Mouse (Mus musculus) neutrophil, adult 83 days (primary cell): ENCODE results near the gene Znrd1as. TPM values are rescaled to one million over a fixed set of nuclear protein-coding genes. Genes with fewer than 3 reads are reported as not detected.

Experiments used
- total RNA-seq, 2 experiments: library from RNA; stranded (reverse); gene quantifications; one replicate each; pipeline ENCODE4 v1.2.4; 2023

Znrd1as gene
- total RNA-seq, result 1 to 10 TPM; 1.6 to 1.9 TPM

DNA sequence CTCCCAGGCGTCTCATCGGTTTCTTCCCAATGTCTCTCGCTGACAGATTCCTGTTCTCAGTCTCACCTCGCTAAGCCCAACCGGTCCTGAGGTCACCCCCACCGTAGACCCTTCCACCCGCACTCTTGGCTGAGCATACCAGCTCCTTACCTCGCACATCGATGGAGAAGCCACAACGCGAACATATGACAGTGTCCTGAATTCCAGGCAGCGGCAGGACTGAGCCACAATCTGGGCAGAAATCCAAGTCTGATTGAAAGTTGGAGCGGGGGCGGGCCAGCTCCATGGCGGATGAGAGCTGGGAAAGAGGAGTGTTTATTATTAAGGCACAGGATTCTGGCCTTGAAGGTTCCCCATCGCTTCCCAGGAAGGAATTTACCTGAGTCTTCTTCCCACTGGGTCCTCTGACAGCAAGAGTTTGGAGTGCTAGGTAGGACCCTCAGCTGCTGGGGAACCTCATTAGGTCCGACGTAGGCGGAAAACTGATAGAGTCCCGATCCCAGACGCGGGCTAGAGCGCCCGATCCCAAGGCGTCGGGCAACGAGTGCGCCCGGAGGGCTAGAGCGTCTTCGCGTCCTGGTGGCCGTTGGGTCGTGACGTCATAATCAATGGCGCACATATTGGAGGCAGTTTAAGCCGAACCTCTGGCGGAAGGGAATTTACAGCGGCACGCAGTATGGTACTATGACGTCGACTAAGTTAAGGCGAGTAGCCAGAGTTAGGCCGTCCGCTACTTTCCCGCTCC lies at the start of gene Znrd1as, which contains the start of gene Znrd1:
Gene Znrd1as, plus strand, starts transcription at position 594 of the 745 bp plus-strand sequence.
Gene Znrd1, minus strand, starts transcription at position 561 of the 745 bp plus-strand sequence.

DNA sequence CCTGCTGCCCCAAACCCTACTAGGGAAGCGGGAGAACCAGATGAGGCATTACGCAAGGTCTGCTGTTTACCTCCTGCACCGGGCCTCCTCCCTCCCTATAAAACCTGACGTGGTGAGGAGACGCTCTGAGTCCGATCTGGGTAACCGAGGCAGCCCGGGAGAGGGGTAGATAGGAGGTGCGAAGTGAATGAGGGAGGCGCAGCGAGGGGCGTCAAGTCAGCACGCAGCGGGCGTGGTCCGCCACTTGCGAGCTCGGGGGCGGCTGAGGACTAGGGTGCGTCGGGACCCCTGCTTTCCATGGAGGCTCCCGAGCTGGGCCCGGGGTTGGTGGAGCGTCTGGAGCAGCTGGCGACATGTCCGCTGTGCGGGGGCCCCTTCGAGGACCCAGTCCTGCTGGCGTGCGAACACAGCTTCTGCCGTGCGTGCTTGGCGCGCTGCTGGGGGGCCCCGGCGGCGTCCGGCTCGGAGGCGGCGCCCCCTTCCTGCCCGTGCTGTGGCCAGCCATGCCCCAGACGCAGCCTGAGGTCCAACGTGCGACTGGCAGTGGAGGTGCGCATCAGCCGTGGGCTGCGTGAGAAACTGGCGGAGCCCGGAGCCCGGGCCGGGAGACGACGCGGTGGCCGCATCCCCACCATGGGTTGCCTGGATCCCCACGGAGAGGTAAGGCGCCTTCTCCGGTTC lies 15.5 kb upstream of the Znrd1as start, which contains the start of gene Rnf39:
Gene Rnf39, plus strand, starts transcription at position 128 of the 681 bp plus-strand sequence.

DNA sequence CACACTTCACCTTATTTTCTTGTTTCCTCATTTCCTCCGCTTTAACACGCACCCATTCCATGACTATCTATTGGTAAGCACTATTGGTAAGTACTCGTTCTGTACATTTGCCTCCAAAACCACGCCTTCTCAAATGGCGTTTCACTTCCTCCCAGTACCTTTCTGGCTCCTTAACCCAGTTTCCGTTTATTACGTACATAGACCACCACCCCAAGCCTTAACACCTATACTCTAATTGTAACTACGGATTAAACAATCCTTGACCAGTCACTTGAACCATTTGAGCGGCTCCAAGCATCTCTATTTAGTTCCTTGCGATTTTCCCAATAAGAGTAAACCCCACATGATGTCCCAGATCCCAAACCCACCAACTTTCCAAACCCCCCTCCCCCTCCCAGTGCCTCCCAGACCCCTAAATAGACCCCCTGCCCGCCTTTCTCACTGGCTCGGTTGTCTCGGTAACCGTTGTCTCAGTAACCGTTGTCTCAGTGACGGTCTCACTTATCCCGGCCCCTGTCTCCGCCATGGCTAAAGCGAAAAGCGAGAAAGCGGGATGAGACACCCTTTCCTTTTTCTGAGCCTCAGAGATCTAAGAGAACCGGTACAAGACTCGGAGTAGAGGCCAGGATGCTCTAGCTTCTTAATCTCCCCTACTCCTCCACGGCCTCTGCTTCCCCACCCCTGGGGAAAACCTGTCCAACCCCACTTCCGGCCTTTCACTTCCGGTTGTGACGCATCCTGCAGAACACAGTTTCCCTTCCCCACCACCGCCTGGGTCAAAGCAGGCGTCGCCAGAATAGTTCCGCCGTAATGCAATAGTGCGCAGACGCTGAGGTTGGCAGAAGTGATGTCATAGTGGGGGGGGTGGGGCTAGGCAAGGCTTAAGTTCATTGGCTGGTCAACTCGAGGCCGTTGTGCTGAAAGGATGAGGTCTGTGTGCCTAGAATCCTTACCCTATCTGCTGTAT lies 7.1 kb upstream of the Znrd1as start, which contains the start of gene Ppp1r11:
Gene Ppp1r11, minus strand, starts transcription at position 761 of the 967 bp plus-strand sequence.

DNA sequence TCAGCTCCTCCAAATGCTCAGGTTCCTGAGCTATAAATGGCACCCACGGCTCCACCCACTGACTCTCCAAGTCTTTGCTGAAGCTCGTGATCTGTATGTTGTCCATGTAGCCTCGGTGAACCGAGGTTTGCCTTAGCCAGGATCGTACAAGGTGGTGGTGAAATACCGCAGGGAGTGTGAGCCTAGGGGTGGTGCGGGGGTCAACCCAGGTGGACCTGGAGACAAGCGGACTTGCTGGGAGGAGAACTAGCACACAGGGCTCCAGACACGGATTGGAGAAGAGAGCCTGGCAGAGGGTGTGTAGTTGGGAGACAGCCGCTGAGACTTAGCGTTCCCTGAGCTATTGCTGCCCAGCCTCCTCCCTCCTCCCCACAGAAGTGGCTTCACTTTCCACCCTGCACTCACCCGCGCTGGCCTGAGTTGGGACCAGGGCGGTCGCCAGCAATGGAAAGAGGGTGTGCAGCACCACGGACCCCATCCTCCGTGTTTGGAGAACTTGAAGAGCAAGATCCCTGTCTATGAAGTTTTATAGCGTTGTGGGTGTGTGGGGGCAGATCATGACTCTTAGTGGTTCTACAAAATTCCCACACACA lies 22.9 kb downstream of the Znrd1as start, which contains the start of gene 2410137M14Rik:
Gene 2410137M14Rik, minus strand, starts transcription at position 17 of the 593 bp plus-strand sequence.

DNA sequence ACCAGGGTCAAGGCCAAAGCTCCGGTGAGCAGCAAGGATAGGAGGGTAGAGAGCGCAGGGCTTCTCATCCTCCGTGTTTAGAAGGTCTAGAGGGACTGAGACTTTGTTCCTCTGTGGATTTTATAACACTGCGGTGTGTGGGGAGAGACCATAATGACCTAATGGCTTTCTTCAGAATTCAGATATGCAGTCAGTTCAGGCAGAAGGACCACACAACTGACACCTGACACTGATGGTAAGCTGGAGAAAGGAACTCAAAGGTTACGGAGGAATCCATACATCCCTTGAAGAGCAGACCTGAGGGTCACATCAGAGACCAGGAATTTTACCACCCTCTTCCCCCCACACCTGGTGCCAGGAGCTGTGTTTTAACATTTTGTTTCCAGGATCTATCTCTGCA lies 31.0 kb downstream of the Znrd1as start, which contains the start of gene H2-M5:
Gene H2-M5, minus strand, starts transcription at position 101 of the 400 bp plus-strand sequence.

DNA sequence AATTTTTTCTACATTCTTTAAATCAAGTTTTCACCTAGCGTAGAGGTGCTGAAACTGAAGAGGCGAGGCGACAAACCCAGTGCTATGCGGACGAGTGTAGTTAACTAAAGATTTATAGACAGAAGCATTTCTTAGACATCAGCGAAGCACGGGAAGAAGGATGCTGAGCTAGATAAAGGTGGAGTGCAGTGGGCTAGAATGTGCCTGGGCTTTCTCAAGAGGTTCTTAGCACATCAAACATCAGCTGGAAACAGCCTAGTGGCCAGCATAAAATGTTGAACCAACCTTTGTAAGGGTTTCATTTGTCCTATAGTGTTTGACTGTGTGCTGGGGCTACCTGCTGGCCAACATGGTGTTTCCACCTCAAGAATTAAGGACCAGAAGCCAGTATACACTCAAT lies 42.5 kb downstream of the Znrd1as start, which contains the start of gene Zfp57:
Gene Zfp57, plus strand, starts transcription at position 301 of the 400 bp plus-strand sequence.

Other genes starting within 250 kb of the Znrd1as start
- gene H2-M10.5, start 185.7 kb upstream of the Znrd1as start, total RNA-seq, result not detected
- gene H2-M10.6, start 146.4 kb upstream of the Znrd1as start, total RNA-seq, result not detected
- gene Trim26, start 121.5 kb upstream of the Znrd1as start, total RNA-seq, result 10 to 100 TPM; 24.9 to 33.9 TPM
- gene Trim15, start 91.4 kb upstream of the Znrd1as start, total RNA-seq, result not detected
- gene Trim10, start 89.0 kb upstream of the Znrd1as start, total RNA-seq, result 10 to 100 TPM in 1 of 2 experiments, 1 to 10 TPM in 1; 6.7 to 11.4 TPM
- not detected for gene Trim40, start 68.5 kb upstream of the Znrd1as start, total RNA-seq
- gene Trim31, start 60.5 kb upstream of the Znrd1as start, total RNA-seq, result not detected
- gene Rnf39, start 15.7 kb upstream of the Znrd1as start, total RNA-seq, result not detected
- 10 to 100 TPM; 36.4 to 42.1 TPM for gene Ppp1r11, start 6.9 kb upstream of the Znrd1as start, total RNA-seq
- gene Znrd1, start within 50 bp of the Znrd1as start, total RNA-seq, result 10 to 100 TPM; 29.7 to 30.7 TPM
- gene 2410137M14Rik, start 22.6 kb downstream of the Znrd1as start, total RNA-seq, result not detected
- gene H2-M5, start 30.9 kb downstream of the Znrd1as start, total RNA-seq, result not detected
- gene Zfp57, start 42.6 kb downstream of the Znrd1as start, total RNA-seq, result under 1 TPM in 1 of 2 experiments, not detected in 1; 0.24 TPM
- not detected for gene Mog, start 64.8 kb downstream of the Znrd1as start, total RNA-seq
- gene Gabbr1, start 87.4 kb downstream of the Znrd1as start, total RNA-seq, result 10 to 100 TPM; 87.9 to 96.0 TPM
- under 1 TPM in 1 of 2 experiments, not detected in 1; 0.24 TPM for gene Olfr90, start 129.9 kb downstream of the Znrd1as start, total RNA-seq
- not detected for gene Olfr91, start 139.7 kb downstream of the Znrd1as start, total RNA-seq
- gene Olfr92, start 161.5 kb downstream of the Znrd1as start, total RNA-seq, result not detected
- not detected for gene Olfr93, start 202.9 kb downstream of the Znrd1as start, total RNA-seq
- not detected for gene Ubd, start 235.3 kb downstream of the Znrd1as start, total RNA-seq
- not detected for gene Olfr94, start 242.4 kb downstream of the Znrd1as start, total RNA-seq